Mouse (Mus musculus) neural tube, embryonic 14.5 days (tissue): ENCODE measurements at regions not wholly inside any gene's neighbourhood (a gene's known extent, or its start where the extent isn't known, plus 50 kb on each side); places are given as distances from the start of the nearest gene placed in this dataset.

Experiments used
- ATAC-seq: fragments of 200-750 bp; cut with Nextera tagmentation; 2 replicates; pipeline ENCODE4 v1.8.0; 2017; ENCODE audit warnings: low read depth, mild to moderate bottlenecking, moderate TSS enrichment, moderate library complexity
- H3K27ac ChIP-seq: fragments of 300-500 bp; sonication (generic); 2 replicates; pipeline ENCODE4 v1.5.1; 2014; ENCODE audit warnings: low read depth, mild to moderate bottlenecking, control low read depth, low read length, moderate library complexity, mixed read lengths
- H3K27me3 ChIP-seq: fragments of 300-500 bp; sonication (generic); 2 replicates; pipeline ENCODE4 v1.6.1; 2014; ENCODE audit warnings: low read length; ENCODE audit not compliant: control insufficient read depth, insufficient read depth
- H3K36me3 ChIP-seq: fragments of 300-500 bp; sonication (generic); 2 replicates; pipeline ENCODE4 v1.6.1; 2014; ENCODE audit warnings: low read length, mixed read lengths; ENCODE audit not compliant: control insufficient read depth, insufficient read depth
- H3K4me1 ChIP-seq: fragments of 300-500 bp; sonication (generic); 2 replicates; pipeline ENCODE4 v1.6.1; 2014; ENCODE audit warnings: low read length; ENCODE audit not compliant: control insufficient read depth, insufficient read depth
- H3K4me2 ChIP-seq: fragments of 300-500 bp; sonication (generic); 2 replicates; pipeline ENCODE4 v1.6.1; 2014; ENCODE audit warnings: mild to moderate bottlenecking, low read depth, low read length, control low read depth
- H3K4me3 ChIP-seq: fragments of 300-500 bp; sonication (generic); 2 replicates; pipeline ENCODE4 v1.5.1; 2014; ENCODE audit warnings: low read depth, low read length, control low read depth, mixed read lengths
- H3K9ac ChIP-seq: fragments of 300-500 bp; sonication (generic); replicated peaks from 2 replicates; pipeline ENCODE4 v1.6.1; 2014; ENCODE audit warnings: low read depth, mild to moderate bottlenecking, control low read depth, low read length, mixed read lengths
- H3K9me3 ChIP-seq: fragments of 300-500 bp; sonication (generic); 2 replicates; pipeline ENCODE4 v1.6.1; 2016; ENCODE audit warnings: low read length; ENCODE audit not compliant: control insufficient read depth
- WGBS: fragments of 180-500 bp; shearing (Covaris S2); extraction: QIAGEN DNeasy Blood & Tissue Kit; methylation state at CpG from one replicate; pipeline ENCODE4 v1.1.7; 2014; 5-methylcytosine and 5-hydroxymethylcytosine counted together

GRCm38 (mm10) chr3:60916411-60916810, 86.2 kb upstream of the P2ry1 start:
- Histone ChIP-seq H3K27me3 (no peaks in the 10 kb centered on the region), H3K4me2 (no peak overlapping the region), H3K9me3 (no peaks in the 10 kb centered on the region), H3K4me1 (no peaks in the 10 kb centered on the region), H3K9ac (no peak overlapping the region), H3K27ac (no peak overlapping the region), H3K36me3 (no peaks in the 10 kb centered on the region), H3K4me3 (no peak overlapping the region)
- ATAC-seq: no peak
- WGBS: 32% methylated on average over 1 of the region's 1 CpGs

- Histone ChIP-seq H3K9ac (no peak overlapping the region), H3K4me1 (no peaks in the 10 kb centered on the region), H3K27me3 (no peaks in the 10 kb centered on the region), H3K9me3 (no peaks in the 10 kb centered on the region), H3K4me3 (no peak overlapping the region), H3K27ac (no peak overlapping the region), H3K36me3 (no peaks in the 10 kb centered on the region), H3K4me2 (no peak overlapping the region)
- no peak for ATAC-seq
- WGBS: 75% methylated on average over 3 of the region's 3 CpGs
Measured at GRCm38 (mm10) chr3:60917271-60917670, 85.3 kb upstream of the P2ry1 start.

- no peak overlapping the region for H3K27ac ChIP-seq
- H3K4me3 ChIP-seq: no peak overlapping the region
- H3K4me1 ChIP-seq: no peaks in the 10 kb centered on the region
- H3K4me2 ChIP-seq: no peak overlapping the region
- no peak overlapping the region for H3K9ac ChIP-seq
- no peak for ATAC-seq
- H3K27me3 ChIP-seq: no peaks in the 10 kb centered on the region
- 94% methylated on average over 9 of the region's 9 CpGs for WGBS
- H3K9me3 ChIP-seq: no peaks in the 10 kb centered on the region
- no peaks in the 10 kb centered on the region for H3K36me3 ChIP-seq
Measured at GRCm38 (mm10) chr3:60926024-60926547, 76.5 kb upstream of the P2ry1 start.

GRCm38 (mm10) chr3:60928910-60929309, 73.7 kb upstream of the P2ry1 start:
- H3K9ac ChIP-seq: no peak overlapping the region
- H3K36me3 ChIP-seq: no peaks in the 10 kb centered on the region
- no peaks in the 10 kb centered on the region for H3K9me3 ChIP-seq
- no peaks in the 10 kb centered on the region for H3K27me3 ChIP-seq
- ATAC-seq: no peak
- no peak overlapping the region for H3K27ac ChIP-seq
- WGBS: 40% methylated on average over 4 of the region's 4 CpGs
- no peak overlapping the region for H3K4me2 ChIP-seq
- no peak overlapping the region for H3K4me3 ChIP-seq
- H3K4me1 ChIP-seq: no peaks in the 10 kb centered on the region

- 91% methylated on average over 1 of the region's 1 CpGs for WGBS
- H3K36me3 ChIP-seq: no peaks in the 10 kb centered on the region
- H3K4me2 ChIP-seq: no peak overlapping the region
- H3K27me3 ChIP-seq: no peaks in the 10 kb centered on the region
- H3K9me3 ChIP-seq: no peaks in the 10 kb centered on the region
- no peak overlapping the region for H3K4me3 ChIP-seq
- ATAC-seq: no peak
- H3K9ac ChIP-seq: no peak overlapping the region
- no peak overlapping the region for H3K27ac ChIP-seq
- no peaks in the 10 kb centered on the region for H3K4me1 ChIP-seq
Measured at GRCm38 (mm10) chr3:60934492-60934891, 68.1 kb upstream of the P2ry1 start.

- Histone ChIP-seq H3K27ac (no peak overlapping the region), H3K9me3 (no peaks in the 10 kb centered on the region), H3K9ac (no peak overlapping the region), H3K27me3 (no peaks in the 10 kb centered on the region), H3K4me3 (no peak overlapping the region), H3K36me3 (no peaks in the 10 kb centered on the region), H3K4me2 (no peak overlapping the region), H3K4me1 (no peaks in the 10 kb centered on the region)
- no peak for ATAC-seq
- 88% methylated on average over 2 of the region's 2 CpGs for WGBS
Measured at GRCm38 (mm10) chr3:60941451-60941850, 61.1 kb upstream of the P2ry1 start.

GRCm38 (mm10) chr3:60948897-60949296, 53.7 kb upstream of the P2ry1 start:
- no peak overlapping the region for H3K4me2 ChIP-seq
- WGBS: 84% methylated on average over 4 of the region's 4 CpGs
- H3K27ac ChIP-seq: no peak overlapping the region
- no peak overlapping the region for H3K4me3 ChIP-seq
- H3K9me3 ChIP-seq: no peaks in the 10 kb centered on the region
- no peaks in the 10 kb centered on the region for H3K27me3 ChIP-seq
- H3K9ac ChIP-seq: no peak overlapping the region
- H3K36me3 ChIP-seq: no peaks in the 10 kb centered on the region
- no peak for ATAC-seq
- H3K4me1 ChIP-seq: no peaks in the 10 kb centered on the region
